Mouse (Mus musculus): ENCODE measurements around the gene Banp.

GRCm38 (mm10) chr8:121966714-121967448 lies 17.3 kb downstream of the Banp start:
- TF ChIP-seq CTCF (IDR thresholded peaks at IDR 0.05; ENCODE audit: extremely low read depth, insufficient read depth, low read length) (no peak), POLR2A (IDR thresholded peaks at IDR 0.05; ENCODE audit: extremely low read depth, insufficient read depth, low read length) (no peak)
